Mouse (Mus musculus): ENCODE results near the gene Sgsm1.

GRCm38 (mm10) chr5:113290149-113290548, 20.4 kb downstream of the Sgsm1 start:
- TF ChIP-seq POLR2A (IDR thresholded peaks at IDR 0.05; ENCODE audit: insufficient read depth, low read depth, low read length) (no peak), CTCF (IDR thresholded peaks at IDR 0.05; ENCODE audit: insufficient read depth, low read depth, low read length) (no peak)
